Mouse (Mus musculus): ENCODE measurements around the gene Sf3b2. TPM values are rescaled to one million over a fixed set of nuclear protein-coding genes. Genes with fewer than 3 reads are reported as not detected.

Sf3b2 gene
- polyA plus RNA-seq, 1 experiment: 185 TPM

DNA sequence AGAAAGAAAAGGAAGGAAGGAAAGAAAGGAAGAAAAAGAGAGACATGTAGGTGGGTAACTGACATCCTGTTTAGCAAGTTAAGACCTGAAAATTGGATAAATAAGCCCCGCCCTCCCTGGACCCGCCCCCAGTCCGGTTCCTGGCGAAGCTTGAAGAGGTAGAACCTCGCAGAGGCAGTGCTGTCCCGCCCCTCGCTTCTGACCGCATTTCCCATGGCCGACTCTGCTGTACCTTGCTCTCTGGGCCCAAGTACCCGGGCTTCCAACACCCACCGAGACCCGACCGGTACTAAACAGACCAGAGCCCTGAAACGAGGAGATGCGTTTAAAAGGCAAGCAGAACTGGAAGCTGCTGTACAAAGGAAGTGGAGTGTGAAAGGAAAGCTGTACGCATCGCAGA, 28.5 kb upstream of the Sf3b2 start:
- Histone ChIP-seq H3K27me3 (ENCODE audit: control insufficient read depth, insufficient read depth, low read length, poor library complexity, severe bottlenecking) (no peaks in the 10 kb centered on the region), H3K4me1 (ENCODE audit: control insufficient read depth, insufficient read depth, low read length) (no peaks in the 10 kb centered on the region), H3K9ac (ENCODE audit: low read depth, poor library complexity, severe bottlenecking) (no peak overlapping the region), H3K9me3 (replicated peaks; ENCODE audit: control insufficient read depth, insufficient read depth, low read length, poor library complexity, severe bottlenecking) (peaks cover 4% of the 10 kb centered on the region), H3K36me3 (ENCODE audit: control insufficient read depth, insufficient read depth, low read length, poor library complexity, severe bottlenecking) (no peaks in the 10 kb centered on the region), H3K27ac (ENCODE audit: insufficient read depth, low read length) (no peak overlapping the region), H3K4me3 (ENCODE audit: low read depth, low read length) (no peak overlapping the region)
- no peak for TF ChIP-seq CTCF (IDR thresholded peaks at IDR 0.05; ENCODE audit: low read depth, low read length)
- TF ChIP-seq EP300 (IDR thresholded peaks at IDR 0.05; ENCODE audit: insufficient read depth, low read depth, low read length): no peak
- no peak for TF ChIP-seq POLR2A (IDR thresholded peaks at IDR 0.05; ENCODE audit: insufficient read depth, low read length)

DNA sequence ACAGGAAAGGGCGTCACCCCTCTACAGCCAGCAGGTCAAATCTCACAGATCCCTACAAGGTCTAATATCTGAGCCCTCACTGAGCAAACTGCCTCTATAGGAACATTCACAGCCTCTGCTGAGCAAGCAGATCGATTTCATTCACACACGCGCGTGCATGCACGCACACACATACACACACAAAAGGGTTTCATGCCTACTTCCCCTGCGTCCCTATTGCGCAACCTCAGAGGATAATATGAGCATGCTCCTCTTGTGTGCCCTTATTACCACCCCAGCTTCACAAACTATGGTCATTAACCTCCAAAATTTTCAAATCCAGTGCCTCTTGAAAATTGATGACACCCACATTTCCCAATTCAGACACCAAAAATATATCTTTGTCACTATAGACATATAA, 17.9 kb upstream of the Sf3b2 start:
- Histone ChIP-seq H3K27ac (ENCODE audit: insufficient read depth, low read length) (no peak overlapping the region), H3K4me3 (ENCODE audit: low read depth, low read length) (no peak overlapping the region), H3K36me3 (ENCODE audit: control insufficient read depth, insufficient read depth, low read length, poor library complexity, severe bottlenecking) (no peaks in the 10 kb centered on the region), H3K9ac (ENCODE audit: low read depth, poor library complexity, severe bottlenecking) (no peak overlapping the region), H3K27me3 (ENCODE audit: control insufficient read depth, insufficient read depth, low read length, poor library complexity, severe bottlenecking) (no peaks in the 10 kb centered on the region), H3K9me3 (replicated peaks; ENCODE audit: control insufficient read depth, insufficient read depth, low read length, poor library complexity, severe bottlenecking) (peaks cover 3% of the 10 kb centered on the region; the same call in 1 of the 2 replicates), H3K4me1 (ENCODE audit: control insufficient read depth, insufficient read depth, low read length) (no peaks in the 10 kb centered on the region)
- TF ChIP-seq EP300 (IDR thresholded peaks at IDR 0.05; ENCODE audit: insufficient read depth, low read depth, low read length): no peak
- no peak for TF ChIP-seq CTCF (IDR thresholded peaks at IDR 0.05; ENCODE audit: low read depth, low read length)
- TF ChIP-seq POLR2A (IDR thresholded peaks at IDR 0.05; ENCODE audit: insufficient read depth, low read length): no peak

DNA sequence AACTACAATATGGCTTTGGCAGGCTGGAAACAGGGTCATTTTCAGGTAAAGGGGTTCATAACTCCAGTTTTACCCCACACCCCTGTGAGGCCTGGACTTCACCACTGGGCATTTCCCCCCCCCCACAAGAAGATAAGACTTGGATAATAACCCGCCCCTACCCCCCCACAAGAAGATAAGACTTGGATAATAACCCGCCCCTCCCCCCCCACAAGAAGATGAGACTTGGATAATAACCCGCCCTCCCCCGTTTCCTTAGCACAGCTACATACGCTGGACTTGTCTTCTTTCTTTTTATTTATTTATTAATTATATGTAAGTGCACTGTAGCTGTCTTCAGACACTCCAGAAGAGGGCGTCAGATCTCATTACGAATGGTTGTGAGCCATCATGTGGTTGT, 13.8 kb upstream of the Sf3b2 start:
- Histone ChIP-seq H3K9ac (ENCODE audit: low read depth, poor library complexity, severe bottlenecking) (no peak overlapping the region), H3K27me3 (ENCODE audit: control insufficient read depth, insufficient read depth, low read length, poor library complexity, severe bottlenecking) (no peaks in the 10 kb centered on the region), H3K4me3 (ENCODE audit: low read depth, low read length) (no peak overlapping the region), H3K36me3 (ENCODE audit: control insufficient read depth, insufficient read depth, low read length, poor library complexity, severe bottlenecking) (no peaks in the 10 kb centered on the region), H3K4me1 (ENCODE audit: control insufficient read depth, insufficient read depth, low read length) (peaks cover 4% of the 10 kb centered on the region), H3K27ac (ENCODE audit: insufficient read depth, low read length) (no peak overlapping the region), H3K9me3 (replicated peaks; ENCODE audit: control insufficient read depth, insufficient read depth, low read length, poor library complexity, severe bottlenecking) (no peaks in the 10 kb centered on the region)
- TF ChIP-seq EP300 (IDR thresholded peaks at IDR 0.05; ENCODE audit: insufficient read depth, low read depth, low read length) (no peak), CTCF (IDR thresholded peaks at IDR 0.05; ENCODE audit: low read depth, low read length) (no peak), POLR2A (IDR thresholded peaks at IDR 0.05; ENCODE audit: insufficient read depth, low read length) (no peak)

DNA sequence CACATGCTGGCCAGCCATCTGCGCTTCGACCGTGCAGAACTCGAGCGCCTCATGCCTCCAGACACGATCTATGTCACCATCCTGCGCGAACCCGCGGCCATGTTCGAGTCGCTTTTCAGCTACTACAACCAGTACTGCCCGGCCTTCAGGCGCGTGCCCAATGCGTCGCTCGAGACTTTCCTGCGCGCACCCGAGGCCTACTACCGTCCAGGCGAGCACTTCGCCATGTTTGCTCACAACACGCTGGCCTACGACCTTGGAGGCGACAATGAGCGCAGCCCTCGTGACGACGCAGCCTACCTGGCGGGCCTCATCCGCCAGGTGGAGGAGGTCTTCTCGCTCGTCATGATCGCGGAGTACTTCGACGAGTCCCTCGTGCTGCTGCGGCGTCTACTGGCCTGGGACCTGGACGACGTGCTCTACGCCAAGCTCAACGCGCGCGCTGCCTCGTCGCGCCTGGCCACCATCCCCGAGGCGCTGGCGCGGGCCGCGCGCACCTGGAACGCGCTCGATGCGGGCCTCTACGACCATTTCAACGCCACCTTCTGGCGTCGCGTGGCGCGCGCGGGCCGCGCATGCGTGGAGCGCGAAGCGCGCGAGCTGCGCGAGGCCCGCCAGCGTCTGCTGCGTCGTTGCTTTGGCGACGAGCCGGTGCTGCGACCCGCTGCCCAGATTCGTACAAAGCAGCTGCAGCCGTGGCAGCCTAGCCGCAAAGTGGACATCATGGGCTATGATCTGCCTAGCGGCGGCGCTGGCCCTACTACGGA, 11.9 kb upstream of the Sf3b2 start:
- Histone ChIP-seq H3K27me3 (ENCODE audit: control insufficient read depth, insufficient read depth, low read length, poor library complexity, severe bottlenecking) (no peaks in the 10 kb centered on the region), H3K36me3 (ENCODE audit: control insufficient read depth, insufficient read depth, low read length, poor library complexity, severe bottlenecking) (no peaks in the 10 kb centered on the region), H3K4me1 (ENCODE audit: control insufficient read depth, insufficient read depth, low read length) (peaks cover 4% of the 10 kb centered on the region), H3K9ac (ENCODE audit: low read depth, poor library complexity, severe bottlenecking) (peak overlapping the region; percentile 19), H3K4me3 (ENCODE audit: low read depth, low read length) (peak overlapping the region; percentile 32), H3K27ac (ENCODE audit: insufficient read depth, low read length) (no peak overlapping the region), H3K9me3 (replicated peaks; ENCODE audit: control insufficient read depth, insufficient read depth, low read length, poor library complexity, severe bottlenecking) (no peaks in the 10 kb centered on the region)
- TF ChIP-seq POLR2A (IDR thresholded peaks at IDR 0.05; ENCODE audit: insufficient read depth, low read length) (no peak), CTCF (IDR thresholded peaks at IDR 0.05; ENCODE audit: low read depth, low read length) (no peak), EP300 (IDR thresholded peaks at IDR 0.05; ENCODE audit: insufficient read depth, low read depth, low read length) (no peak)

DNA sequence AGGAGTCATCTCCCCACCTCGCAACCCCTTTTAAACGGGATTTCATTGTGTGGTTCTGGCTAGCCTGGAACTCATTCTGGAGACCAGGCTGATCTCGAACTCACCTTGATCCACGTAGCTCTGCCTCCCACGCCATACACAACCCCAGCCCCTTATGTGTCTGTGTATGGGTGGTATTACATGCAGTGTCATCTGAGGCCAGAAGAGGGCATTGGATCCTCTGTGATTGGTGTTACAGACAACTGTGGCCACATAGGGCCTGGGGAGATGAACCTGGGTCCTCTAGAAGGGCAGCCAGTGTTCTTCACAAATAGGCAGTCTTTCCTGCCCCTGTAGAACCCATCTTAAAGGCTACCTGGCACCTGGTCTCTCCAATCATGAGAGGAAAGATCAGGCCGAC, 11.0 kb upstream of the Sf3b2 start:
- Histone ChIP-seq H3K27me3 (ENCODE audit: control insufficient read depth, insufficient read depth, low read length, poor library complexity, severe bottlenecking) (no peaks in the 10 kb centered on the region), H3K4me1 (ENCODE audit: control insufficient read depth, insufficient read depth, low read length) (peaks cover 4% of the 10 kb centered on the region), H3K9me3 (replicated peaks; ENCODE audit: control insufficient read depth, insufficient read depth, low read length, poor library complexity, severe bottlenecking) (no peaks in the 10 kb centered on the region), H3K27ac (ENCODE audit: insufficient read depth, low read length) (no peak overlapping the region), H3K36me3 (ENCODE audit: control insufficient read depth, insufficient read depth, low read length, poor library complexity, severe bottlenecking) (no peaks in the 10 kb centered on the region), H3K9ac (ENCODE audit: low read depth, poor library complexity, severe bottlenecking) (peak overlapping the region; percentile 19; the same call in 1 of the 2 replicates), H3K4me3 (ENCODE audit: low read depth, low read length) (peak overlapping the region; percentile 32)
- TF ChIP-seq CTCF (IDR thresholded peaks at IDR 0.05; ENCODE audit: low read depth, low read length): peak; percentile 51
- TF ChIP-seq POLR2A (IDR thresholded peaks at IDR 0.05; ENCODE audit: insufficient read depth, low read length): no peak
- no peak for TF ChIP-seq EP300 (IDR thresholded peaks at IDR 0.05; ENCODE audit: insufficient read depth, low read depth, low read length)

DNA sequence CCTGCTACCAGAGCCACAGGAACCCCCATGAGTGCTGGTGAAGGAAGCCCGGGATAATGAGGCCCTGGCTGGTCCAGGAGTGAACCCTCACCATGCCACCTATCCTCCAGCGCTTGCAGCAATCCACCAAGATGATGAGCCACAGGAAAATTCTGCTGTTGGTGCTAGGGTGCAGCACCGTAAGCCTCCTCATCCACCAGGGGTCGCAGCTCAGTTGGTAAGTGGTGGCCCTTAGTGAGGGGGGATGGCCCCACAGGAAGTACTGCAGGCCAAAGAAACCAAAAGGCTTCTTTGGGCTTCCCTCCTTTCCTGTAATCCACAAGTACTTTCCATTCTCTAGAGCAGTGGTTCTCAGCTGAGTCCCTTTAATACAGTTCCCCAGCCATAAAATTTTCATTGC, 7.2 kb upstream of the Sf3b2 start:
- Histone ChIP-seq H3K9ac (ENCODE audit: low read depth, poor library complexity, severe bottlenecking) (no peak overlapping the region), H3K9me3 (replicated peaks; ENCODE audit: control insufficient read depth, insufficient read depth, low read length, poor library complexity, severe bottlenecking) (no peaks in the 10 kb centered on the region), H3K4me1 (ENCODE audit: control insufficient read depth, insufficient read depth, low read length) (peaks cover 11% of the 10 kb centered on the region), H3K36me3 (ENCODE audit: control insufficient read depth, insufficient read depth, low read length, poor library complexity, severe bottlenecking) (no peaks in the 10 kb centered on the region), H3K27ac (ENCODE audit: insufficient read depth, low read length) (no peak overlapping the region), H3K4me3 (ENCODE audit: low read depth, low read length) (no peak overlapping the region), H3K27me3 (ENCODE audit: control insufficient read depth, insufficient read depth, low read length, poor library complexity, severe bottlenecking) (no peaks in the 10 kb centered on the region)
- TF ChIP-seq POLR2A (IDR thresholded peaks at IDR 0.05; ENCODE audit: insufficient read depth, low read length): no peak
- peak; percentile 84 for TF ChIP-seq CTCF (IDR thresholded peaks at IDR 0.05; ENCODE audit: low read depth, low read length)
